Comparison of ENCODE assay signal across 13 mouse cellular contexts in genomic region chr11:43269503-43270255, GRCm38 (mm10).
DNase-seq lines count a peak whose midpoint lies in the region; ATAC-seq and TF ChIP-seq lines count a peak whose summit lies in the region.
"Had no signal": no experiment of that assay in that cellular context is flagged by ENCODE, and none has a peak within 500 bp of the region (broad histone marks: within the 10 kb centered on the region; RNA-seq: fewer than 3 reads in every experiment).

No protein-coding gene starts in this region.

- TF ChIP-seq CTCF in thymus, adult 2 months (IDR thresholded peaks at IDR 0.05; ENCODE audit: borderline replicate concordance, control insufficient read depth, extremely low read depth, insufficient read depth, low read length, poor library complexity): no peak

- peak; percentile 67 for ATAC-seq in forebrain, embryonic 12.5 days (ENCODE audit: low FRiP score)
- ATAC-seq in hindbrain, embryonic 13.5 days (ENCODE audit: low FRiP score): peak; percentile 75
- ATAC-seq in midbrain, embryonic 15.5 days (replicated peaks): peak; percentile 93

- no peaks in the 10 kb centered on the region for H3K27me3 ChIP-seq in forebrain, embryonic 12.5 days
- no peaks in the 10 kb centered on the region for H3K27me3 ChIP-seq in hindbrain, embryonic 13.5 days
- H3K27me3 ChIP-seq in midbrain, embryonic 15.5 days (replicated peaks): no peaks in the 10 kb centered on the region
- H3K27me3 ChIP-seq in thymus, adult 2 months (ENCODE audit: control insufficient read depth, insufficient read depth, low read length): no peaks in the 10 kb centered on the region

- H3K9ac ChIP-seq in forebrain, embryonic 12.5 days: no peak overlapping the region
- H3K9ac ChIP-seq in hindbrain, embryonic 13.5 days: no peak overlapping the region
- peak overlapping the region; percentile 25; the same call in 1 of the 2 replicates for H3K9ac ChIP-seq in midbrain, embryonic 15.5 days

- H3K27ac ChIP-seq in forebrain, embryonic 12.5 days: peak overlapping the region; percentile 78
- H3K27ac ChIP-seq in hindbrain, embryonic 13.5 days: peak overlapping the region; percentile 62
- peak overlapping the region; percentile 79 for H3K27ac ChIP-seq in midbrain, embryonic 15.5 days
- H3K27ac ChIP-seq in thymus, adult 2 months (ENCODE audit: control insufficient read depth, insufficient read depth, low read length): no peak overlapping the region
- H3K27ac ChIP-seq: kidney, postnatal 0 days had no signal

- H3K4me3 ChIP-seq in forebrain, embryonic 12.5 days (replicated peaks): no peak overlapping the region
- no peak overlapping the region for H3K4me3 ChIP-seq in hindbrain, embryonic 13.5 days
- H3K4me3 ChIP-seq in midbrain, embryonic 15.5 days: peak overlapping the region; percentile 15
- no peak overlapping the region for H3K4me3 ChIP-seq in thymus, adult 2 months (ENCODE audit: control insufficient read depth, insufficient read depth, low read length)

- TF ChIP-seq POLR2A in thymus, adult 2 months (IDR thresholded peaks at IDR 0.05; ENCODE audit: control insufficient read depth, extremely low read depth, insufficient read depth, low read length, poor library complexity): no peak

- DNase-seq in brain, embryonic 18.5 days (ENCODE audit: low read depth, low spot score): peak; percentile 6
- no peak for DNase-seq in lung, postnatal 36 days
- DNase-seq in thymus, adult 2 months: no peak
- DNase-seq in adrenal gland, postnatal 25 days: no peak
- DNase-seq: cerebellum, adult 9-10 months; layer of hippocampus, adult 9-11 months; lung, postnatal 10 days; right cerebral cortex, postnatal 25 days had no signal

- H3K36me3 ChIP-seq in forebrain, embryonic 12.5 days (replicated peaks): no peaks in the 10 kb centered on the region
- no peaks in the 10 kb centered on the region for H3K36me3 ChIP-seq in hindbrain, embryonic 13.5 days
- no peaks in the 10 kb centered on the region for H3K36me3 ChIP-seq in midbrain, embryonic 15.5 days (replicated peaks)
- no peaks in the 10 kb centered on the region for H3K36me3 ChIP-seq in thymus, adult 2 months (ENCODE audit: control insufficient read depth, insufficient read depth, low read length)

- WGBS in forebrain, embryonic 12.5 days: 26% methylated on average over 6 of the region's 6 CpGs
- WGBS in hindbrain, embryonic 13.5 days: 54% methylated on average over 6 of the region's 6 CpGs
- 24% methylated on average over 6 of the region's 6 CpGs for WGBS in midbrain, embryonic 15.5 days
- WGBS in thymus, adult 2 months: 91% methylated on average over 6 of the region's 6 CpGs

- H3K9me3 ChIP-seq in forebrain, embryonic 12.5 days: no peaks in the 10 kb centered on the region
- no peaks in the 10 kb centered on the region for H3K9me3 ChIP-seq in hindbrain, embryonic 13.5 days
- no peaks in the 10 kb centered on the region for H3K9me3 ChIP-seq in midbrain, embryonic 15.5 days

- peak overlapping the region; percentile 39 for H3K4me2 ChIP-seq in forebrain, embryonic 12.5 days
- H3K4me2 ChIP-seq in hindbrain, embryonic 13.5 days: peak overlapping the region; percentile 33
- peak overlapping the region; percentile 37 for H3K4me2 ChIP-seq in midbrain, embryonic 15.5 days
- H3K4me2 ChIP-seq: liver, embryonic 11.5 days had no signal

- H3K4me1 ChIP-seq in forebrain, embryonic 12.5 days: peaks cover 19% of the 10 kb centered on the region
- peaks cover 16% of the 10 kb centered on the region for H3K4me1 ChIP-seq in hindbrain, embryonic 13.5 days (replicated peaks)
- H3K4me1 ChIP-seq in midbrain, embryonic 15.5 days: peaks cover 20% of the 10 kb centered on the region
- H3K4me1 ChIP-seq in thymus, adult 2 months (replicated peaks; ENCODE audit: control insufficient read depth, insufficient read depth, low read length): no peaks in the 10 kb centered on the region
